Mouse (Mus musculus): Measurements from ENCODE around the gene Hbs1l. TPM values are rescaled to one million over a fixed set of nuclear protein-coding genes. Genes with fewer than 3 reads are reported as not detected.
A peak's percentile ranks its signal among the peaks of the same experiment; 100 is the strongest.

Hbs1l gene
- total and polyA plus RNA-seq, 3 experiments, result 103 to 115 TPM; not detected in 1

DNA sequence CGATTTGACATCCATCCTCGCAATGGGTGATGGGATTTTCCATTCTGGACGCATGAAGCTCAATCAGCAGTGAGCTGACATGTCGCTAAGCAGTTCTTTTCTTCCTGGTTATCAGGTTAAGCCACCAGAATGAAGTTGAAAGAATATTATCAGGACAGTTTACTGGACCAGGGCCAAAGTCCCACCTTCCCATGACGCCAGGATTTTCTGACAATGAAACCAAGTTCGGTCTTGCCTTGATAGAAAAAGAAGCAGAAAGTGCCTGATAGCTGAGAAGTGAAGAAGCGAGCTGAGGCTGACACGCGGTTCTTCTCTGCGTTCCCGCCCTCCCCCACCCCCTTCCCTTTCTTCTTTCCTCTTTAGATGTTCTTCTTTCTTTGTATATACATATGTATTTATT lies 30.6 kb upstream of the Hbs1l start (continued):
- TF ChIP-seq MAFK (IDR thresholded peaks at IDR 0.05; ENCODE audit: borderline replicate concordance, low read depth, low read length) (peak; percentile 29), ZC3H11A (IDR thresholded peaks at IDR 0.05; ENCODE audit: low read depth, low read length) (no peak; the same call in 1 of the 2 replicates)

DNA sequence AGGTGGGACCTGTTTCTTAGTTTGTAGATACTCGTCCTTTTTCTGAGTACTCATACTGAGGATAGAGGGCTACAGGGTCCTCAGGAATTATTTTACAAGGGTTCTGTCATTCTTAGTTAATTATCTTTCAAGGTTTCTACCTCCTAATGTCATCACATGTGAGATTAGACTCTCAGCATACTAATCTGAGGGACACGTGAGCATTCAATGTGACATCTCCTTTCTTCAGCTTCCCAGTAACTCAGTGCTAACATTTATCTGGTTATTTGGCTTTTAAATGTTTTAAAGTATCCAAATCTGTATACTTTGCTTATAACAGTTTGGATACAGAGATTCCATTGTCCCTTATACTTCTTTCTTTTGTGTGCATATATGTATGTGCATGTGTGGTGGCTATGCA lies 28.3 kb upstream of the Hbs1l start:
- Histone ChIP-seq H3K36me3 (ENCODE audit: control insufficient read depth in 1 of 2, insufficient read depth in 2 of 2, low read length in 2 of 2) (peaks cover 0 to 64% of the 10 kb centered on the region in 2 experiments; a peak in 2 of 4 replicates), H3K9me3 (replicated peaks; ENCODE audit: insufficient read depth, low read length) (no peaks in the 10 kb centered on the region), H3K79me2 (ENCODE audit: control insufficient read depth, insufficient read depth, low read length, poor library complexity) (no peaks in the 10 kb centered on the region), H3K4me1 (ENCODE audit: control insufficient read depth in 1 of 2, insufficient read depth in 2 of 2, low read length in 2 of 2) (peaks cover 37 to 53% of the 10 kb centered on the region in 2 experiments), H3K4me3 (ENCODE audit: control insufficient read depth in 1 of 2, insufficient read depth in 1 of 2, low read depth in 2 of 2, low read length in 2 of 2) (no peak overlapping the region), H3K27ac (ENCODE audit: control insufficient read depth, low read depth, low read length) (peak overlapping the region; percentile 87), H3K9ac (ENCODE audit: control insufficient read depth, low read depth, low read length, poor library complexity, severe bottlenecking) (peak overlapping the region; percentile 9; the same call in 1 of the 2 replicates), H3K27me3 (ENCODE audit: control insufficient read depth in 1 of 2, insufficient read depth in 2 of 2, low read length in 2 of 2) (no peaks in the 10 kb centered on the region)
- DNase-seq (ENCODE audit: low read depth, low spot score), result peak; percentile 37
- TF ChIP-seq TBP (IDR thresholded peaks at IDR 0.05; ENCODE audit: low read depth, low read length), result no peak
- TF ChIP-seq USF1 (IDR thresholded peaks at IDR 0.05; ENCODE audit: low read depth, low read length), result peak; percentile 86
- no peak for TF ChIP-seq MAZ (IDR thresholded peaks at IDR 0.05; ENCODE audit: low read depth, low read length)
- TF ChIP-seq GATA1 (IDR thresholded peaks at IDR 0.05; ENCODE audit: low read depth, low read length), result no peak
- peak; percentile 49; the same call in 1 of the 2 replicates for TF ChIP-seq MAX (IDR thresholded peaks at IDR 0.05; ENCODE audit: low read length)
- 0 out of 2 replicates have a peak, but pooled peaks have one; percentile 44 for TF ChIP-seq MYC (IDR thresholded peaks at IDR 0.05; ENCODE audit: low read depth, low read length)
- no peak for TF ChIP-seq MAFK (IDR thresholded peaks at IDR 0.05; ENCODE audit: borderline replicate concordance, low read depth, low read length)
- TF ChIP-seq ETS1 (IDR thresholded peaks at IDR 0.05; ENCODE audit: low read depth, low read length), result peak; percentile 68
- no peak for TF ChIP-seq RCOR1 (IDR thresholded peaks at IDR 0.05; ENCODE audit: low read depth, low read length)
- TF ChIP-seq CHD1 (IDR thresholded peaks at IDR 0.05; ENCODE audit: low read depth, low read length), result no peak
- peak; percentile 91 for TF ChIP-seq BHLHE40 (IDR thresholded peaks at IDR 0.05; ENCODE audit: borderline replicate concordance, low read depth, low read length)
- TF ChIP-seq EP300 (IDR thresholded peaks at IDR 0.05; ENCODE audit: low read depth in 1 of 2, low read length in 2 of 2), result peak in 1 of 2 experiments; percentile 49; a peak in 1 of 4 replicates
- TF ChIP-seq USF2 (IDR thresholded peaks at IDR 0.05; ENCODE audit: borderline replicate concordance in 1 of 2, insufficient read depth in 1 of 2, low read depth in 1 of 2, low read length in 2 of 2), result 0 out of 4 replicates have a peak, but pooled peaks of 1 of the 2 experiments have one; percentile 47
- TF ChIP-seq MXI1 (IDR thresholded peaks at IDR 0.05; ENCODE audit: low read depth, low read length), result peak; percentile 63; the same call in 1 of the 2 replicates

DNA sequence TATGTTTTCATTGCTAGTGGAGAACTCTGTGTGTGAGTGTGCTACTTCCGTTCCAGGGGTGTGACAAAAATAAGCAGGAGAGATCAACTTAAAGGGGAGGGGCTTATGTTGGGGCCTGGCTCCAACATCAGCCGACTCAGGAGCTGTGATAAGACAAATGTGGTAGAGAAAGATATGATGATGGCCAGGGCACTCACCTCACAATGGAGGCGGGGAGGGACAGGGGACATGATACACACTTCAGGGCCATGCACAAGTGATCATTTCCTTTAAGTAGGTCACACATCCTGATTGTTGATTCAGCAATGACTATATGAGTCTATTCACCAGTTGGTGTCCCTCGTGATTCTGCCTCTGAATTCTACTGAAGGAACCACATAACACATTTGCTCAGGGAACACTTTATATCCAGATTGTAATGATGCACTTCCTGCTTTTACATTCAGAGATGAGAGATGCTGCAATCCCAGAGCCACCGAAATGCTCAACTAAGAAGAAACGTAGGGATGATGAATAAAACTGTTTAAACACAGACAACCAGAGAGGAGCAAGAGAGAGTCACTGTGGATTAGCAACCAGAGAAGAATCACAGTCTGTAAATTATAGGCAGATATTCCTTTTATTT lies 26.9 kb upstream of the Hbs1l start:
- DNase-seq (ENCODE audit: low read depth, low spot score), result peak; percentile 96
- no peak overlapping the region for H3K4me3 ChIP-seq (ENCODE audit: control insufficient read depth in 1 of 2, insufficient read depth in 1 of 2, low read depth in 2 of 2, low read length in 2 of 2)
- H3K27ac ChIP-seq (ENCODE audit: control insufficient read depth, low read depth, low read length), result peak overlapping the region; percentile 78
- TF ChIP-seq POLR2AphosphoS2 (IDR thresholded peaks at IDR 0.05; ENCODE audit: low read length) (peak; percentile 34; the same call in 1 of the 2 replicates), GATA1 (IDR thresholded peaks at IDR 0.05; ENCODE audit: low read depth, low read length) (peak; percentile 95), RCOR1 (IDR thresholded peaks at IDR 0.05; ENCODE audit: low read depth, low read length) (peak; percentile 53; the same call in 1 of the 2 replicates), UBTF (IDR thresholded peaks at IDR 0.05; ENCODE audit: borderline replicate concordance, insufficient read depth, low read depth, low read length) (no peak), USF1 (IDR thresholded peaks at IDR 0.05; ENCODE audit: low read depth, low read length) (no peak; the same call in 1 of the 2 replicates), RAD21 (IDR thresholded peaks at IDR 0.05; ENCODE audit: low read depth, low read length) (no peak), ZNF384 (IDR thresholded peaks at IDR 0.05; ENCODE audit: low read depth, low read length) (no peak), TCF12 (IDR thresholded peaks at IDR 0.05; ENCODE audit: low read depth, low read length) (peak; percentile 96), MYB (IDR thresholded peaks at IDR 0.05; ENCODE audit: low read depth, low read length) (no peak), SIN3A (IDR thresholded peaks at IDR 0.05; ENCODE audit: low read length) (peak; percentile 79), KAT2A (conservative IDR thresholded peaks at IDR 0.05; ENCODE audit: low read depth, low read length) (no peak), MAFK (IDR thresholded peaks at IDR 0.05; ENCODE audit: borderline replicate concordance, low read depth, low read length) (peak; percentile 71; the same call in 1 of the 2 replicates), ZKSCAN1 (IDR thresholded peaks at IDR 0.05; ENCODE audit: low read depth, low read length) (no peak), NELFE (IDR thresholded peaks at IDR 0.05; ENCODE audit: low read depth, low read length) (no peak), NRF1 (IDR thresholded peaks at IDR 0.05; ENCODE audit: insufficient read depth, low read depth, low read length, poor library complexity, severe bottlenecking) (no peak), BHLHE40 (IDR thresholded peaks at IDR 0.05; ENCODE audit: borderline replicate concordance, low read depth, low read length) (peak; percentile 90; the same call in 1 of the 2 replicates)

More for the DNA sequence above, 26.9 kb upstream of the Hbs1l start:
- peaks cover 0 to 66% of the 10 kb centered on the region in 2 experiments; a peak in 2 of 4 replicates for H3K36me3 ChIP-seq (ENCODE audit: control insufficient read depth in 1 of 2, insufficient read depth in 2 of 2, low read length in 2 of 2)
- H3K4me1 ChIP-seq (ENCODE audit: control insufficient read depth in 1 of 2, insufficient read depth in 2 of 2, low read length in 2 of 2), result peaks cover 43 to 56% of the 10 kb centered on the region in 2 experiments
- H3K27me3 ChIP-seq (ENCODE audit: control insufficient read depth in 1 of 2, insufficient read depth in 2 of 2, low read length in 2 of 2), result no peaks in the 10 kb centered on the region
- H3K9me3 ChIP-seq (replicated peaks; ENCODE audit: insufficient read depth, low read length), result no peaks in the 10 kb centered on the region
- H3K79me2 ChIP-seq (ENCODE audit: control insufficient read depth, insufficient read depth, low read length, poor library complexity), result no peaks in the 10 kb centered on the region
- peak overlapping the region; percentile 34 for H3K9ac ChIP-seq (ENCODE audit: control insufficient read depth, low read depth, low read length, poor library complexity, severe bottlenecking)

Data from MEL (cell line).